Mouse (Mus musculus) thymus, postnatal 4 days (tissue): Measurements from ENCODE around the gene Sv2a.
"Not testable (repeated sequence)": the region's sequence is repeated elsewhere in the genome, so short reads cannot be mapped to it uniquely, and the experiment has no call there.

Source experiments
- DNase-seq: peaks from one replicate; pipeline ENCODE4 v3.0.0; 2021

Gene Sv2a

GRCm38 (mm10) chr3:96174042-96174441 lies 6.9 kb upstream of the Sv2a start:
- DNase-seq: not testable (repeated sequence)

DNA sequence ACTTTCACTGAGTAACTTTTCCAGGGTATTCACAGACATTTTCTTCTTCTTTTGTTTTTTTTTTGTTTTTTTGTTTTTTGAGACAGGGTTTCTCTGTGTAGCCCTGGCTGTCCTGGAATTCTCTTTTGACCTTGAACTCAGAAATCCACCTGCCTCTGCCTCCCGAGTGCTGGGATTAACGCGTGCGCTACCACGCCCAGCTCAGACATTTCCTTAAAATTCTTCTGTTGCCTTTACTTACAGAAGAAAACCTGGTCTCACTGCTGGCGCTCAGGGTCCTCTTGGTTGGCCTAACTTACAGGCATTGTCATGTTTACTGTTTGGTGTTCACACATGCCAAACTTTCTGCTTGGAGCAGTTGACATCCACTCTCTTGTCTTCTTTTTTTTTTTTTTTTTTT lies 5.7 kb upstream of the Sv2a start:
- no peak for DNase-seq

DNA sequence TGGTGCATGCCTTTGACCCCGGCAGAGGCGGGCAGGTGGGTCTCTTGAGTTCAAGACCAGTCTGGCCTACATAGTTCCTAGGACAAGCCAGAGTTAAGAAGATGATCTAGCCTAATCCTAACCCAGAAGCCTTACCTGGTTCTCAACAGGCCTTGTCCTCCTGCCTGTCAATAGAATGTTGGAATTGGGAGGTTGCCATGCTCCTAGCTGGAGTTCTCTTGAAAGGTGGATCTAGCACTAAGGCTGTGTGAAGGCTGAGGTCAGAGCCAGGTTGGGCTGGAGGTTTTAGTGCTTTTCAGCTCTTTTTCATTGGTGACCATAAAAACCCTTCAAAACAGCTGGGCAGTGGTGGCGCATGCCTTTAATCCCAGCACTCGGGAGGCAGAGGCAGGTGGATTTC lies 2.5 kb upstream of the Sv2a start:
- DNase-seq: no peak

DNA sequence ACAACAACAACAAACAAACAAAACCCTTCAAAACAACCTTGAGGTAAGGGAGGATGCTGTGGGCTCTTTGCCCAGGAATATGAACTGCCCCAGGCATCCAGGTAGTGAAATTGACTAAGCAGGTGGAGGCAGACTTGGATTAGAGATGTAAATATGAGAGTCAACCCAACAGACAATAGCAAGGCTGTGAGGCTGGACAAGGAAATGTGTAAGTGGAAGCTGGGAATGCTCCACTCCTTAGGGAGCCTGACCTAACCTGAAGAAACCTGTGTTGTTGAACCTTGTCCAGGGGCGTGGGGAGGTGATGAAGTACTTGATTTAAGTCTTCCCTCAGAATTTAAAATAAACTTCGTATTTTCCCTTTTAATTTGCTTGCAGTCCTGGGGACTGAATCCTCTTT lies 2.0 kb upstream of the Sv2a start:
- no peak for DNase-seq

DNA sequence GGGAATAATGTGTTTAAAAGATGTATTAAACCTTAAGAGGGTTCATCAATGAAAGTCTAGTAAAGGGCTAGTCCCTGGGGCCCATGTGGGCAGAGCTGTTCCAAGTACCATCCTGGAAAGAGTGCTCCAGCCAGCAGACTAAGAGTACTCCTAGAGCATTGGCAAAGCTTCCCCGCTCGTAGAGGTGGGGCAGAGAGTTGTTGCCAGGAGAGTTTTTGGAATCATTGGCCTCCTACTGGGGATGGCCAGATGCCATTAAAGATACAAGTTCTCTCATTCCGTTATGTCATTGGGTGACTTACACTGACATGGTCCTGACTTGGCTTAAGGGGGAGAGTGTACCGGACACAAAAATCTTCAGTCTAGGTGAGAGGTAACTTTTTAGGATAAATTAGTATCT lies 1.4 kb upstream of the Sv2a start:
- DNase-seq: no peak

DNA sequence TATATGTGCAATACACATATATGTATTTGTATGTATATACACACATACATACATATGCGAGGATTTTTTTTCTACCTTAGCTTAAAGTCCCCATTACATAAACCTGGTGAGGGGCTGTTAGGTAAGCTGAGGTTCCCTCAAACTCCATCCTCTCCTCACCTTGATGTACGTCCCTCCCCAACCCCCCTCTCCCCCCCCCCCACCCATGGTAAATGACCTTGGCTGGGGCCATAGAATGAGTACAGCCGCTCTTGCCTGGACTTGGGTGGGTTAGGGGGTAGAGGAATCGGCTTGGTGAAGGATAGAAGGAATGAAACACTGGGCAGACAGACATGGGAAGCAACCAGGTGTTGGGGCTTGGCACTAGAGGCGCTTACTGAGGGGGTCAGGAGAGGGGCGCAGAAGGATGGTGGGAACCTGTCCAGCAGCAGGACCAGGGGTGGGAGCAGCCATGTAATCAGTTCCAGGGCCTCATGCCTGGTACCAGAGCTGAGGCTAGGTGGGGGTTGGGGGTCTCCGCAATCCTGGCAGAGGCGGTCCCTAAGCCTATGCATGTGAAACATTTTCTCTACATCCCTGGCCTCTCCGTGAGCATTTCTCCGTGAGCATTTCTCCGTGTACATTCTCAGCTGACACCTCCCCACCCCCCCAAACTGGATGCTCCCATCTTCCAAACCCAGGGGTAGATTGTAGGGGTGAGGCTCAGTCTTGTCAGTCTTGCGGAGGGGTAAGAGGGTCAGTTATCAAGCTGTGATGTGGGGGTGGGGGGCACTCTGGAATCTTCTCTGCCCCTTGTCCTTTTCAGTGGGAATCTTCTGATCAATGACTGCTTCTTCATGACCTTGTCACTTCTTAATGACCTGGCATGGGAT lies 795 bp downstream of the Sv2a start:
- no peak for DNase-seq

GRCm38 (mm10) chr3:96182382-96182776 lies 1.4 kb downstream of the Sv2a start:
- no peak for DNase-seq

- DNase-seq: no peak
Measured at GRCm38 (mm10) chr3:96192977-96193376, 12.0 kb downstream of the Sv2a start.

DNA sequence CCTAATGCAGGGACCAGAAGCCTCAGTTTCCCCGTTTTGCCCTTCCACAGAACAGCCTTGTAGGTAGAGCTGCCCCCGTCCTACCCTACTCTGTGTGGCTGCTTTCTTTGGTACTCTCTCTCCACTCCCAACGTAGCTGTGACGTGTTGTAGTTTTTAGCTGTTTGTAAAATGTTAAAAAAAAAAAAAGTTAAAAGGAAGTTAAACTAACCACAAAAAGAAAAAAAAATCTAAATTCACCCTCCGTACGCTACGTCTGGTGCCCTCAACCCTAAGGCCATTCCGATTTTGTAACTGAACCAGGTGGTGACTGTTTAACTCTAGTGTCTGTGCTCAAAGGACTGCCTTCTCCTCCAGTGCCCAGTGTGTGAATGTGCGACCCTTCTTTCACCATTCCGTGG lies 14.0 kb downstream of the Sv2a start:
- DNase-seq: peak; percentile 17

DNA sequence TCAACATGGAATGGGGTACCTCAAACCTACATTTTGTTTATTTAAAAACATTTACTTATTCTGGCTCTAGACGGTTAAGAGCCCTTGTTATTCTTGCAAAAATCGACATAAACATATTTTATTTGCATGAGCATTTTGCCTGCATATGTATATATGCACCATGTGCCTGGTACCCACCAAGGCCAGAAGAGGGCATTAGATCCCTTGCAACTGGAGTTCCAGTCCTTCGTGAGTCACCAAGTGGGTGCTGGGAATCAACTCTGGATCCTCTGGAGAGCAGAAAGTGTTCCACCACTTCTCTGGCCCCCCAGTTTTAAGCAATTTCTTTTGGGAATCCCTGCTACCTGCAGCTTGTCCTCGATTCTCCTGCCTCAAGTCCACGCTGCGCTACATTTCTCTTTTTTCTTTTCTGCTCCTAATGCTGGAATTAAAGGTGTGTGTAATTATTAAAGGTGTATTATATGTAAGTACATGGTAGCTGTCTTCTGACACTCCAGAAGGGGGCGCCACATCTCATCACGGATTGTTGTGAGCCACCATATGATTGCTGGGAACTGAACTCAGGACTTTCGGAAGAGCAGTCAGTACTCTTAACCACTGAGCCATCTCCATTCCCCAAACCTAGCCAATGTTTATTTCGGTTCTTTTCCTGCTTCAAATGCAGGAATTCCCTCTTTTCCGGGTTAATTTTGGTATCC lies 14.8 kb downstream of the Sv2a start:
- peak; percentile 60 for DNase-seq

- DNase-seq: peak; percentile 20
Measured at GRCm38 (mm10) chr3:96196437-96197128, 15.6 kb downstream of the Sv2a start.

DNA sequence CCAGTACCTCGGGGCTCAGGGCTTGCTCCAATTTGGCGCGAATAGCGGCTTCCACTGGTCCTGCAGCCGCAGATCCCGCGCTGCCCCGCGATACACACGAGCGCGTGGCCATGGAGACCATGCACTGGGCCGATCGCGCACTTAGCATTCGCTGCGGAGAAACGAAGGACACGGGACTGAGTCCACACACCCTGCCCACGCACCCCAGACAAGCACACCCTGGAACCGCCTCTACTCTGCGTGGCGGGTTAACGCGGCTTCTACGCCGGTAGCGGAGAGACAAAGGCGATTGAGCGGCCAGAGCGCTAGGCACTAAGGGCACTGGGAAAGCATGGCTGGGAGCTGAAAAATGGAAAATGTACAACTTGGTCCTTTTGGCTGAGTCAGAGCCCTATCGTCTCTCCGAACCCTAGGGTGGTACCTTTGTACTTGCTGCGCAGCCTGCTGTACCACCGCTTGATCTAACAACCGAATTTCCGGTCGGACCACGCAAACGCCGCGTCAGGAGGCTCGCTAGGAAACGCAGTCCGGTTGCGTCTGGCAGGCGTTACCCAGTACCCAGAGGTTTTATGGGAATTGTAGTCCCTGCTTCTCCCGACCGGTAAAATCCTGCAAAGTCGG lies 16.3 kb downstream of the Sv2a start:
- DNase-seq: peak; percentile 81

DNA sequence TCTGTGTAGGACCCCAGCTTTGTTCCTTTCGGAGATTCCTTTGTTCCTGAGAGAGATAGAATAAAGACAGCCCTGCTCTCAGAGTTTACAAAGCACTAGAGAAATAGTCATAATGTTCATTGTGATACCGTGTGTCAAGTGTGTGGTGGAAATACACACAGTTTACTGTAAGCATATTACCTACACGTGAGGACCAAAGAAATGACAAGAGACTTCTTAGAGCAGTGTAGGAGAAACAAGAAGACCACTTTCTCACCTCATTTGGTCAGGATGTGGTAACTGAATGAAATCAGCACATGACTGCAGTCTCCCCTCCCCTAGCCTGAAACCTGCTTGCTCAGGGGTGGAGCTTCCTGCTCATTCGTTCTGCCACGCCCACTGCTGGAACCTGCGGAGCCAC lies 17.2 kb downstream of the Sv2a start:
- peak; percentile 31 for DNase-seq

GRCm38 (mm10) chr3:96198601-96199251 lies 17.8 kb downstream of the Sv2a start:
- not testable (repeated sequence) for DNase-seq

- no peak for DNase-seq
Measured at GRCm38 (mm10) chr3:96199731-96200130, 18.8 kb downstream of the Sv2a start.

DNA sequence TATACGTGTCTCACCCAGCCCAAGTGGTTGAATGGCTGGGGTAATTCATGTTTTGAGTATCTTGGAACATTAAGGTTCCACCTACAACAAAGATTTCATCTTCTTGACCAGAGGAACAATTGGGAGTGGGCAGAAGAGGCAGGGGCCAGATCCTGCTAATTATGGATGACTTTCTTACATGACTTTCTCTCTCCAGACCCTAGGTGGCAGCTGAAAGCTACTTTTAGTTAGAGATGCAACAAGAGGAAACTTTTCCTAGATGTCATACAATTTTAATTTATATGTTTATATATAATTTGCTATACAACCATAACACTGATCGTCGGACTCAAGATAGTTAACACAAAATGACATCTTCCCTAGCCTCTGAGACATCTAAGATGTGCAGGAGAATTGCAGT lies 26.9 kb downstream of the Sv2a start:
- DNase-seq: no peak

- DNase-seq: no peak
Measured at GRCm38 (mm10) chr3:96209242-96209641, 28.3 kb downstream of the Sv2a start.

GRCm38 (mm10) chr3:96219191-96219641 lies 38.3 kb downstream of the Sv2a start:
- DNase-seq: peak; percentile 47

DNA sequence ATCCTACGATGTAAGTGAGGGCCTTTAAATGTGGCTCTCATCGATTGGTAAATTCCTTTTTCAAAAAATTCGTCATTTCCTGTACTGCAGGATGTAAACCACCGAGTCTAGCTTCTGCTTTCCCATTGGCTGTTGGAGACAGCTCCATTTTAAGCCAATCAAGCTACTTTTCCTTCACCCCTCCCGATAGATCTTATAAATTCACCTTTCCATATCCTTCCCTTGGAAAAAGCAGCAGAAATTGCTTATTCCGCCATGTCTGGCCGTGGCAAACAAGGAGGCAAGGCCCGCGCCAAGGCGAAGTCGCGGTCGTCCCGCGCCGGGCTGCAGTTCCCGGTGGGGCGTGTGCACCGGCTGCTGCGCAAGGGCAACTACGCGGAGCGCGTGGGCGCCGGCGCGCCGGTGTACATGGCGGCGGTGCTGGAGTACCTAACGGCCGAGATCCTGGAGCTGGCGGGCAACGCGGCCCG lies 38.7 kb downstream of the Sv2a start, which contains the start of the genes Bola1 and Hist2h2ab:
Gene Bola1, minus strand, starts transcription at position 49 of the 470 bp plus-strand sequence.
Gene Hist2h2ab, plus strand, starts transcription at position 205 of the 470 bp plus-strand sequence.
- peak; percentile 83 for DNase-seq

DNA sequence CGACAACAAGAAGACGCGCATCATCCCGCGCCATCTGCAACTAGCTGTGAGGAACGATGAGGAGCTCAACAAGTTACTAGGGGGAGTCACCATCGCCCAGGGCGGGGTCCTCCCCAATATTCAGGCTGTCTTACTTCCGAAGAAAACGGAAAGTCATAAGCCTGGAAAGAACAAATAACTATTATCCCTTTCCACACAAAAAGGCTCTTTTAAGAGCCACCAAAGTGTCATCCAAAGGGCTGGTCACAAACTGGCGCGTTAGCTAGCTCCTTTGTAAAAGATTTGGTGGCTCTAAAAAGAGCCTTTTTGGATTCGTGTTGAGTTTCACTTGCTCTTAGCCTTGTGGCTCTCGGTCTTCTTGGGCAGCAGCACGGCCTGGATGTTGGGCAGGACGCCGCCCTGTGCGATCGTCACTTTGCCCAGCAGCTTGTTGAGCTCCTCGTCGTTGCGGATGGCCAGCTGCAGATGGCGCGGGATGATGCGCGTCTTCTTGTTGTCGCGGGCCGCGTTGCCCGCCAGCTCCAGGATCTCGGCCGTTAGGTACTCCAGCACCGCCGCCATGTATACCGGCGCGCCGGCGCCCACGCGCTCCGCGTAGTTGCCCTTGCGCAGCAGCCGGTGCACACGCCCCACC lies 39.3 kb downstream of the Sv2a start:
- DNase-seq: not testable (repeated sequence)

- peak; percentile 79 for DNase-seq
Measured at GRCm38 (mm10) chr3:96220765-96221639, 40.1 kb downstream of the Sv2a start, which contains the start of the genes Hist2h2ac and Hist2h2be. Gene Hist2h2ac, minus strand, starts transcription at chr3:96220880. Gene Hist2h2be, plus strand, starts transcription at chr3:96221119.
